Mouse (Mus musculus) megakaryocyte progenitor cell, adult 5-6 weeks (primary cell): ENCODE results near the gene Snx9. TPM values are rescaled to one million over a fixed set of nuclear protein-coding genes. Genes with fewer than 3 reads are reported as not detected.

Experiments used
- ATAC-seq: replicated peaks from 2 replicates; pipeline ENCODE4 v1.8.0; 2016; ENCODE audit warnings: mild to moderate bottlenecking, moderate TSS enrichment, inconsistent platforms; ENCODE audit not compliant: poor library complexity
- total RNA-seq, 2 experiments: library from RNA; stranded (forward) in 1 of 2; stranded (reverse) in 1 of 2; fragments of 157-497, 149-512 nt in 1 of 2; fragments of 200-1000 nt in 1 of 2; gene quantifications; 2 replicates each; pipeline versions ENCODE4 v1.2.3 to v1.2.4; 2015 to 2017

The Snx9 gene
- total RNA-seq, 2 experiments from 2014 or later: 31.3 to 52.7 TPM

GRCm38 (mm10) chr17:5874565-5874964 lies 33.4 kb downstream of the Snx9 start:
- ATAC-seq: no peak

DNA sequence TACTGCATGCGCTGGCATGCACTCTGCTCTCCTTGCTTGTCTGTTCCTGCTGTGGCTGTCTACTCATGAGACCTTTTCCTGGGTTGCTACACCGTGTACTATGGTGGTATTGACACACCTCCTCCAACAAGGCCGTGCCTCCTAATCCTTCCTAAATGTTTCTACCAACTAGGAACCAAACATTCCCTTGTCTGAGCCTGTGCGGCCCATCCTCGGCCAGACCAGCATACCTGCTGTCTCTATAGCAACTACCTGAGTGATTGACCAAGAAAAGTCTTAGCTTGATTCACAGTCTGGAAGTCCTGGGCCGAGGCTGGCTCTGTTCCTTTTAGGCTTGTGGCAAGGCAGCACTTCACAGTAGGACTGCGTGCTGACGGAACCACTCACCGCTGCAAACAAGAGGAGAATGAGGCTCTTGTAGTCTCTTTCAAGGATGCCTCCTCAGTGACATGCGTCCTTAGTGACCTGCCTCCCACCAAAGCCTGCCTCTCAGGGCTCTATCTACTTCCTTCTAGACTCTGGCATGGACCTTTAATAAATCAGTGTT lies 36.6 kb downstream of the Snx9 start:
- no peak for ATAC-seq

GRCm38 (mm10) chr17:5878878-5879277 lies 37.7 kb downstream of the Snx9 start:
- ATAC-seq: no peak

GRCm38 (mm10) chr17:5885474-5885873 lies 44.3 kb downstream of the Snx9 start:
- peak; percentile 81 for ATAC-seq

GRCm38 (mm10) chr17:5886181-5886810 lies 45.2 kb downstream of the Snx9 start:
- no peak for ATAC-seq

DNA sequence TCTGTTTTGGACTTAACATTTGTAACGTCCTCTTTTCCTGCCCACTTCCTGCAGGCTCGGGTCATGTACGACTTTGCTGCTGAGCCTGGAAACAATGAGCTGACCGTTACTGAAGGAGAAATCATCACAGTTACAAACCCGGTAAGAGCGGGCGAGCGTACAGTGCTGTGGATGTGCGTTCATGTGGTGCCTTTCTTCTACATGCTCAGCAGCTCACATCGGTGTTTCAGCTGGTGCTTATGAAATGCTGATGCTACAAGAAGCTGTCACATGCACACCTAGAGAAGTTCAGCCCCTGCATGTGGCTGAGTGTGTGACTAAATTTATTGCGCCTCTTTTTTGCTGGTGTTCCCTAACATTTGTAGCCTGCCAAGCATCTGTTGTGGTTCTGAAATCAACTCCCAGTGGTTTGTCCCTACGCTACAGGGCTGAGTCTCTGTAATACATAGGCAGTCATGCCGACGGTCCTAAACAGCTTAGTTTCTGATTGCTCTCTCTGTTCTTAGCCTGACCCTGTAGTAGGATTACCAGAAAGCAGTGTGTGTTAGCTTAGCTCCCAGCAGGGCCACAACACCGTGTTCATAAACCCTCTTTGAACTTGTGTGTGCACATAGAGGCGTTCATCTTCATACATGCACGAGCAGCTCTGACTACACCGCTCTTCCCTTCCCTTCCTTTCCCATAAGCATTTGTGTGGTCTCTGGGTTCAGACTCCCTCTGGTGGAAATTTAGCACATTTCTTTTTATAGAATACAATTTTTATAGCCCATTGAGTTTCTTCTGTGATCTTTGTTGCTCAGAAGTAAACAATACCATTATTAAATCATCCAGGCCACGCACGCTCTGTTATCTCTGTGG lies 46.0 kb downstream of the Snx9 start:
- ATAC-seq: peak; percentile 51

DNA sequence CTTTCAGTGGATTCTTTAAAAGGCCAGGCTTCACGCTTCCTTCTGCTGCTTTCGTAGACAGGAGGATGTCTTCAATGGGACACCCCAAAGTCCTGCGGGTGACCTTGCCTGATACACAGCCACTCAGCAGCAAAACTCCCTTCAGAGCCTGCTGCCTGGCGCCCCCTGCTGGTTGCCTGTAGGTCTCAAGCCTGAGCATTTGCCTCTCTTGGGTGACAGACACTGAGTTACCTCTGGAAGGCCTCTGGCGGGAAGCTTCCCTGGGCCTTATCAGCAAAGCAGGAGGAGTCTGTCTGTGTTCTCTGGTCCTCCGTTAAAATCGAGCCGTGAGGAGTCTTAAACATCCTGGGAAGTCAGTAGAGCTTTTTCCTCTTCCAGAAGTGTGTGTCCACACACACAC lies 49.3 kb downstream of the Snx9 start:
- ATAC-seq: peak; percentile 71

GRCm38 (mm10) chr17:5891933-5892683 lies 51.0 kb downstream of the Snx9 start:
- ATAC-seq: no peak

- peak; percentile 82 for ATAC-seq
Measured at GRCm38 (mm10) chr17:5893092-5893491, 52.0 kb downstream of the Snx9 start.

GRCm38 (mm10) chr17:5893574-5894148 lies 52.5 kb downstream of the Snx9 start:
- peak; percentile 5; the same call in 1 of the 2 replicates for ATAC-seq

DNA sequence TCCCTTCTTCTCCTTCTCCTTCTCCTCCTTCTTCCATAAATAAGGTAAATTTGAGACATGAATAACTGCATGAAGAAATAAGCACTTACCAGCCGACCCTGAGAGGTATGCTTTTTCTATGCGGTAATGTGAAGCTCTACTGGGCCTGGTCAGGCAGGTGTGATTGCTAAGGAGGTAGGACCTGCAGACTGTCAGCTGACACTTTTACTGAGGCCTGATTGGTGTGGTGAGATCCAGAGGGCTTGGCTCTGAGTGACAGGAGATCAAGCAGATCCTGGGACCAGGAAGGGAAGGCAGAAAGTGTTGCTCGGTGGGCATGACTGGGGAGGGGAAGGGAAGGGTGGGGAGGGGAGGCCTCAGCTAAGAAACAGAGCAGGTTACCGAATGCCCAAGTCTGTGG lies 54.9 kb downstream of the Snx9 start:
- ATAC-seq: no peak

DNA sequence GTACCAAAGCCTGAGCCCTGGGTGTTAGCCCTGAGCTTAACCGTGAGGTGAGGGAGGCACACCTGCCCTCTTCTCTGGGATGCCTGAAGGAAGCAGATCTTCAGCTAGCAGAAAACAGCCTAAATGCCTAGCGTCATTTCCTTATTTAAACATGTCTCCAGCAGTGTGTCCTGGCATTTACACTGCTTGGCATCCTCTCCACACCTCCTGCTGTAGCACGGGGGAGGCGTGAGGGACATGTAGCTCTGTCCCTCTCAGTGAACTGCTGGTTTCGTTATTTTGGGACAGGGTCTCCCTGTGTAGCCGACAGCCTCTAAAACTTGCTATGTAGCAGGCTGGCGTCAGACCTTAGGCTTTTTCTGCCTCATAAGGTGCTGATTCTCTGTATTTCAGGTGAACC lies 55.5 kb downstream of the Snx9 start:
- ATAC-seq: no peak

DNA sequence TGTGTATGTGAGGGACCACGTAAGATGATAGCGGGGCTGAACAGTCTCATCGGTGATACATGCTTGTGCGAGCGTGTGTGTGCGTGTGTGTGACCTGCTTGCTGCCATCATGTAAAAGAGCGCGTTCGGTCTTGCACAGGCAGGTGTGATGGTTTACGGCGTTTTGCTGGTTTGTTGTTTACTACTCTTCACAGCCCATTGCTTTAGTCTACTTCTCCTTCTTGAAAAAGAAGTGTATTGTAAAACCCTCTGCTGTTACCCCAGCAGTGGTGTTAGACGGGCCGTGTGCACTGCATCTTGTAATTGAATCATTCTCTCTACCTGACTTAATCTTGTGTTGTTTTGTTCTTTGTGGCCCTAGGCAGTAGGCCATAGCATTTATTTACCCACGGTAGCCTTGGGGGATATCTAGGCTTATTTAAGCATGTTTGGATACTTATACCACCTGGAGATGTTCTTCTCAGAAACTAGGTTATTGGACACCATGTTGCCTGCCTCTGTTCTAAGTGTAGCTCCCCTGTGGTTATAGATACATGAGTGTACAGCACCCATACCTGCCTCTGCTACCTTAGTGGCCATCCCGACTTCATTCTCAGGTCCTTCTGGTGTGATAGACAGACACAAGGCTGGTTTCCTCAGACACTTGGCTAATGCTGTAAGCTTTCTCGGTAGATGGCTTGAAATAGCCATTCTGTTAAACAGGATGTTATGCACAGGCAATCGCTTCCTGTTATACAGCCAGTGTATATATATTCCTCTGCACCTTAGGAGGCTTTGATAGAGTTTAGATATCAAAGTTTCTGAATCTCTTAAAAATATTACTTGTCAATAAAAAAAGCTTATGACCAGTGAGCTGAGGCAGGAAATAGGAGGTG lies 56.4 kb downstream of the Snx9 start:
- no peak for ATAC-seq

DNA sequence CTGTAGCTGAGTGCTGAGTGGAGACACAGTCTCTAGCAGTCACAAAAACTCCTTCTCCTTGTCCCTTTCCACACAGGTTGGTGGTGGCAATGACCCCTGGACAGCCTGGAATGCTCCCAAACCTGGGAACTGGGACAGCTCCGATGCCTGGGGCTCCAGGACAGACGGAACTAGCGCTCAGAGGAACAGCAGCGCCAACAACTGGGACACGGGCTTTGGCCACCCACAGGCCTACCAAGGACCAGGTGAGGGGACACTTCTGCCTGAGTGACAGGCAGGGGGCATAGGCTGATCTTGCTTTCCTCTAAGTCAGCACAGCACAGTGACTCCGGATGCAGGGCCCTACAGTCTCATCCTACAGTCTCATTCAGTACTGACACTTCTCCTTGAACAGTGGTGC lies 58.1 kb downstream of the Snx9 start:
- ATAC-seq: no peak

DNA sequence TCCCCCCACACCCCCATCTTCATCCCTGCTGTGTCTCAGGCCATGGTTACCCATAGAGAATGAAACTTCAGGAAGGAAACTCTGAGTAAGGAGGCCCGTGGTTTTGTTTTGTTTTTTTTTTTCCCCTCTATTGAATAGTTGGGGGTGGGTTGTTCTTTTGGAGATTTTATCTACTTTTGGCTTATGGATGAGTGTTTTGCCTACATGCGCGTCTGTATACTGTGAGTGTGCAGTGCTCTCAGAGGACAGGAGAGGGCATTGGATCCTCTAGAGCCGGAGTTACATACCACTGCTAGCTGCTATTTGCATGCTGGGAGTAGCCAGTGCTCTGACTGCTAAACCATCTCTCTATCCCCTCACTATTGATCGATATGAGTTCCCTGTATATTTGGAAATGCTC lies 60.3 kb downstream of the Snx9 start:
- no peak for ATAC-seq

DNA sequence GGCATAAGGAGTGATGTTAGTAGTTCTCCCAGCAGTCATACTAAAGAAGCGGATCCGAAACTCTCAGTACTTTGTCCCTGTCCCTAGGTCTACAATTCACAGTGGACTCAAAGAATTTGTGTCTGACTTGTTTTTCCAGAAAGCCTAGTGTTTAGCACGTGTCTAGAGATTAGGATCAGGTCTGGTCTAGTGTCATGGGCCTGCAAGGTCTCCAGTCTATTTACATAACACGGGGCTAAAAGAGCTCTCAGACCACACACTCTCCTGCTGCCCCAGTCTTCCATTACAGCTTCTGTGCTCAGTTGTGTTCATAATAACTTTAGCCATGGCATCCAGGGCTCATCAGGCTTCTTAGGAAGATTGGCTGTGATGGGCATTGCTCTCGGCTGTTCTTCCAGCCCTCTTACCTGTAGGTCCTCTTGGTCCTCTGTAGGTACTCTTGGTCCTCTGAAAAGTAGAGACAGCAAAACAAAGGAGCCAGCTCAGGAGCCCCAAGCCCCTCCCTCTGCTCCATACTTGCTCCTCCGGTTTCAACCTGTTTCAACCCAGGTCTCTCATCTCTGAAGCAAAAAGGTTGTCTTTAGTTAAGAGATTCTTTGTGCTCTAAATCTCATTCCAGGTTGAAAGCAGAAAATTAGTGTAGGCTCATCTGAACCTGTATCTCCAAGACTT lies 62.6 kb downstream of the Snx9 start:
- no peak for ATAC-seq

DNA sequence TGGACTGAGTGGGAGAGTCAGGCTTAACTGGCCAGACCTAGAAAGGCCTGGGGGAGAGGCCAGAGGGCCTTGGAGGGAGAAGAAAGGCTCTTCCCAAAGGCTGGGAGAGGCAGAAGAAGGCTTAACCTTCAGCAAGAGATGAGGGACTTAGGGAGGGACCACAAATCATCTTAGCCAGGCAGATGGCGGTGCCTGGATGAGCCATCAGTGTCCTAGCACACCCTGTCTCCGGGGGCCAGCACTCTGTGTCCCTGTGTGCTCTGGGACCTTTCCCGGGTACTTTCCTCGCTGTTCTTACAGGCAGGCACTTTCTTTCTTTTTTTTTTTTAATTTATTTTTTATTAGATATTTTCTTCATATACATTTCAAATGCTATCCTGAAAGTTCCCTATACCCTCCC lies 68.6 kb downstream of the Snx9 start:
- ATAC-seq: no peak

DNA sequence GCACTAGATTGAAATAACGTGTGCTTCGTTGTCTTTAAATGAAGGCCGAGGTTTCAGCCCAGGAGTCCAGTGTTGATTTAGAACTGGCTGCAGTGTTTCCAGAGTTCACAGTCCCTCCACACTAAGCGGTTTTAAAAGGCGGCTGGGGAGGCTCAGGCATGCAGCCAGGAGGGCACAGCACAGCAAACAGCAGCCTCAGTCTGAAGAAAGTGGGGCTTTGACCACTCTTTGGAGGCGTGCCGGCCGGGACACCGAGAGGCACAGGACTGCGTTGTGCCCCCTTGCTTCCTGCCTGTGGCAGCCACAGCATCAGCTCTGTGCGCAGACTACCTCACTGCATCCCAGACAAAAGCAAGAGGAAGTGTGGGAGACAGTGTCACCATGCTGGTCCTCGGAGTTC lies 70.5 kb downstream of the Snx9 start:
- no peak for ATAC-seq

- ATAC-seq: no peak
Measured at GRCm38 (mm10) chr17:5912797-5913196, 71.7 kb downstream of the Snx9 start.

DNA sequence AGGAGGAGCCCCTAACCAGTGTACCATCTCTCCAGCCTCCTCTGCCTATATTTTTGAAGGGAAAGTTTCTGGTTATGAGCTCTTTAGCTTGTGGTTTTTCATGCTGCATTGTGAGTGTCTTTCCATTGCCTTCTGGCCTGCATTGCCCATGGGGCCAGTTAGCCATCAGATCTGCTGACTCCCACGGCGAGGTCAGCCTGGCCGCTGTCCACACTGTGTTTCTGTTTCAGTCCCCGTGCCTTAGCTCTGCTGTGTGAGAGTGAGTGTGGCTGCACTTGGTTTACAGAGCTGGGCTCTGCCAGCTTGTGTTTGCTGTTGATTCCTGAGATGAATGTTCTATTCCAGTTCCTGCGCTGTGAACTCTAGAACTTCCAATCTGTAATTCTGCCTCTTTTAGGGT lies 73.1 kb downstream of the Snx9 start:
- ATAC-seq: no peak
